Mouse (Mus musculus): ENCODE data around the gene Gm20517. TPM values are rescaled to one million over a fixed set of nuclear protein-coding genes. Genes with fewer than 3 reads are reported as not detected.

Gene Gm20517
- polyA plus RNA-seq, 1 experiment from 2014 or later, result 2.5 TPM

DNA sequence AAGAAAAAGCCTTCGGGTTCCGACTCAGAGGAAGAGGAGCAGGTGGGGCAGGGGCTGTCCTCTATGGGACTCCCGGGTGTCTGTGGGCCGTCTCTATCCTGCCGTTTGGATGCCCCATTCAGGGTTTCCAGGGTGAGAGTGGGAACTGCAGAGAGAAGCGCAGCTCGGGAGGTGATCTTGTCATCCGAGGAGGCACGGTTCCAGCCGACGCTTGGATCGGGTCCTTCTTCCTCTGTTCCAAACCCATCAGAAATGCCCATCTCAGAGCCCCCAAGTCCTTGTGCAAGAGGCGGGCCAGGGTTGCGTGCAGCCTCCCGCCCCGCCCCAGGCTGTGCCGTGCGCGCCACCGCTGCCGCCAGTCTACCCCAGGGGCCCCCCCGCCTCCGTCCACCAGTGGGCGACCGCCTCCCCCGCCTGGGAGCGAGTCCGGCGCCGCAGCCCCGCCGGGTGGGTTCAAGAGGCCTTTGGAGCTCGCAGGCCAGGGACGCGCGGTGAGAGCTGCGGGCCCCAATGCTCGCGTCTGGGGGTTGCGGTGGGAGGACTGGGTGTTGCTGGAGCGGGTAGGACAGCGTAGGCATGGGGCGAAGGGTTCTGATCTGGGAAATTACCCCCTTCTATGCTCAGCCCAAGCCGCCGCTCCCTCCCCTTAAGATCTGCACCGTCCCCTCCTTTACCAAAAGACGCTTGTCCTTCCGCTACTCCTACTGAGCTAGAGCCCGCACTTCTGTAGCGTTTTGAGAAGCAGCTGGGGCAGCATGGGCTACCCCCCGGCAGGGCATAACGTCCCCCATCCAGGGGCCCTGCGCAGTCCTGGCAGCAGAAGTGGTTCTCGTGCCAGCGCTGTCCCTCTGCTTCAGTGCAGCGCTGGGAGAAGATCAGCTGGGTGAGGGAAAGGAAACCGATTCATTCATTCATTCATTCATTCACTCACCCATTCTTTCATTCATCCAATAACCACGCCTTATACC is 77.5 kb downstream of the Gm20517 start, which contains the start of gene Frs3:
Gene Frs3, plus strand, starts transcription at position 423 of the 968 bp plus-strand sequence.
- Histone ChIP-seq H3K4me2 (peak within 1 kb of the TSS; percentile 77), H3K4me3 (replicated peaks) (peak within 1 kb of the TSS; percentile 78), H3K27me3 (replicated peaks) (no peaks in the 10 kb centered on the region), H3K9me3 (replicated peaks) (no peaks in the 10 kb centered on the region), H3K27ac (replicated peaks) (peak within 1 kb of the TSS; percentile 91), H3K9ac (replicated peaks) (peak within 1 kb of the TSS; percentile 92), H3K36me3 (peaks cover 17% of the 10 kb centered on the region; the same call in 1 of the 2 replicates), H3K4me1 (peaks cover 42% of the 10 kb centered on the region)
- ATAC-seq (ENCODE audit: low FRiP score), result peak; percentile 80
- under 1% methylated on average over 57 of the region's 58 CpGs for WGBS

DNA sequence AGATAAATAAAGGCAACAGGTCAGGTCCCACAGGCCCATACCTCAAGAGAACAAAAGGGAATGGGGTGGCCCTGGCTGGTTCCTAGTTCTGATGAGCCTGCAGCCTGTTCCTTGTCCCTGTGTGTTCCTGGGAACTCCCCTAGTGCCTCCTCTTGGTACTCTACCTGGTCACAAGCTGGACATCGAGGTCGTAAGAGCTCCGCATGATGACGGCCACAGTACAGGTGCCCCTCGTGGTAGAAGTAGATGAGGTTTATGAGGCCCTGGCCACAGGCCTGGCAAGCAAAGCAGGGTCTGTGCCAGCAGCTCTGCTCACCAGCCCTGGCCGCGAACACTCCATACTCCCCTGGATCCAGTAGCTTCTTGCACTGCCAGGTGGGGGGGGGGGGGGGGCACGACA is 78.5 kb downstream of the Gm20517 start:
- no peak overlapping the region for H3K27ac ChIP-seq (replicated peaks)
- peak overlapping the region; percentile 77 for H3K4me2 ChIP-seq
- H3K4me1 ChIP-seq, result peaks cover 48% of the 10 kb centered on the region
- no peaks in the 10 kb centered on the region for H3K9me3 ChIP-seq (replicated peaks)
- no peak for ATAC-seq (ENCODE audit: low FRiP score)
- 76% methylated on average over 8 of the region's 8 CpGs for WGBS
- H3K27me3 ChIP-seq (replicated peaks), result no peaks in the 10 kb centered on the region
- 0 out of 2 replicates have a peak, but pooled peaks cover 7% of the 10 kb centered on the region for H3K36me3 ChIP-seq
- H3K4me3 ChIP-seq (replicated peaks), result peak overlapping the region; percentile 78
- H3K9ac ChIP-seq (replicated peaks), result peak overlapping the region; percentile 92; the same call in 1 of the 2 replicates

DNA sequence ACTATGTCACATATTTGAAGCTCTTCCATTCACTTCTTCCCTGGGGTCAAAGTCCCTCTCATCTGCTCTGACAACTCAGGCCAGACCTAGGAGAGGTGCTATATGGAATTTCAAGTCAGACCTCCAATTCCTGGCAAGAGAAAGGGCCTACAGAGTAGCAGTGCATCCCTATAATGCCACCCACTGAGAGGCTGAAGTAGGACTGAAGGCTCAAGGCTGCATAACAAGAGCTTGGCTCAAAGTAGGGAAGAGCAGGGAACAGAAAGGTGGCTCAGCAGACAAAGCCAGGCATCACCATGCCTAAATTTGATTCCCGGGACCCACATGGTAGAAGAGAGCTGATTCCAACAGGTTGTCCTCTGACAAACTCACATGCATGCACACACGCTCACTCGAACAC is 80.3 kb downstream of the Gm20517 start:
- no peaks in the 10 kb centered on the region for H3K27me3 ChIP-seq (replicated peaks)
- no peak overlapping the region for H3K4me3 ChIP-seq (replicated peaks)
- 93% methylated on average over 3 of the region's 3 CpGs for WGBS
- no peak overlapping the region for H3K4me2 ChIP-seq
- H3K9me3 ChIP-seq (replicated peaks), result no peaks in the 10 kb centered on the region
- peaks cover 45% of the 10 kb centered on the region for H3K4me1 ChIP-seq
- H3K36me3 ChIP-seq, result no peaks in the 10 kb centered on the region
- H3K9ac ChIP-seq (replicated peaks), result no peak overlapping the region
- H3K27ac ChIP-seq (replicated peaks), result no peak overlapping the region
- no peak for ATAC-seq (ENCODE audit: low FRiP score)

DNA sequence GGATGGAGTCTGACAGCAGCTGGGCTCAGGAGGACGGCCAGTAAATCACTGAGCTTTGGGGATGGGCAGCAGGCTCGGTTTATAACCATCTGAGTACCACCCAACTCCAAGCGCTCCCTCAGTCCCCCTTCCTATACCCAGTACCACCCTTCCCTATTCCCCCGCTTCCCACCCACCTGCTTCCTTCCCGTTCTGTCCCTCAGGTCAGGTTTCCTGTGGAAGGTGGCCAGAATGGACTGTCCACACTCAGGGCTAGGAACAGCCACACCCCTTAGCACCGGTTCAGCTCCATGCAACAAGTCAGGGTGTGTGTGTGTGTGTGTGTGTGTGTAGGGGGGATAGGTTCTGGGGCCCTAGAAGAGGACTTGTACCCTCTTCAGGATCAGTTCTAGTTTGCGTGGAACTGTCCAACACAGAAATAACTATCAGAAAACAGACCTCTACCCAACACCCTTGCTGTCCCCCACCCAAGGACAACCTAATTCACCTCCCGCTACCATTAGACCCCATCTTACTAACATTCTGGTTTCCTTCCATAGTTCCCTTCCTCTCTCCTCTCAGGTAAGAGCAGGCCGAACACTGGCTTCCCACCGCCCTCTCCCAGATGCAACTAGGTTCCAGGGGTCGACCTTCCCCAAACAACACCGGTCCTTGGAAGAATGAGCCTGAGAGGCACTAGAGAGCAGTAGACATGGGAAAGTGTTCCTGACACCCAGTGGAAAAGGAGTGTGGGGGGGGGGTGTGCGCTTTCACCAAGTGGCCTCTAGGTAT is 82.5 kb downstream of the Gm20517 start:
- Histone ChIP-seq H3K9ac (replicated peaks) (peak overlapping the region; percentile 88), H3K4me2 (peak overlapping the region; percentile 87), H3K4me3 (replicated peaks) (peak overlapping the region; percentile 77), H3K36me3 (peaks cover 12% of the 10 kb centered on the region; the same call in 1 of the 2 replicates), H3K27ac (replicated peaks) (peak overlapping the region; percentile 88), H3K27me3 (replicated peaks) (no peaks in the 10 kb centered on the region), H3K4me1 (peaks cover 37% of the 10 kb centered on the region), H3K9me3 (replicated peaks) (no peaks in the 10 kb centered on the region)
- ATAC-seq (ENCODE audit: low FRiP score), result no peak; the same call in 1 of the 2 replicates
- 25% methylated on average over 13 of the region's 13 CpGs for WGBS

DNA sequence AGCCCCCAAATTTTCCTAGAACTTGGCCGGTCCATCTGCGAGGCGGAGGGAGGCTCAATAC is 82.9 kb downstream of the Gm20517 start, which contains the start of gene Gm21981:
Gene Gm21981, minus strand, starts transcription at position 14 of the 61 bp plus-strand sequence.
- H3K27ac ChIP-seq (replicated peaks), result peak within 1 kb of the TSS; percentile 88
- WGBS, result 0% methylated on average over 3 of the region's 3 CpGs
- H3K27me3 ChIP-seq (replicated peaks), result no peaks in the 10 kb centered on the region
- peaks cover 34% of the 10 kb centered on the region for H3K4me1 ChIP-seq
- peak within 1 kb of the TSS; percentile 77 for H3K4me3 ChIP-seq (replicated peaks)
- H3K9ac ChIP-seq (replicated peaks), result peak within 1 kb of the TSS; percentile 88
- no peaks in the 10 kb centered on the region for H3K9me3 ChIP-seq (replicated peaks)
- peaks cover 12% of the 10 kb centered on the region; the same call in 1 of the 2 replicates for H3K36me3 ChIP-seq
- peak within 1 kb of the TSS; percentile 87 for H3K4me2 ChIP-seq
- ATAC-seq (ENCODE audit: low FRiP score), result no peak

- peak; percentile 94 for ATAC-seq (ENCODE audit: low FRiP score)
- no peaks in the 10 kb centered on the region for H3K9me3 ChIP-seq (replicated peaks)
Observed at GRCm38 (mm10) chr17:47694503-47695336, 83.3 kb downstream of the Gm20517 start, which contains the start of gene Prickle4. Prickle4 (minus strand) TSS chr17:47694736.

GRCm38 (mm10) chr17:47695337-47695710 is 83.9 kb downstream of the Gm20517 start:
- H3K9ac ChIP-seq (replicated peaks), result peak overlapping the region; percentile 88
- H3K4me1 ChIP-seq, result peaks cover 27% of the 10 kb centered on the region
- H3K27ac ChIP-seq (replicated peaks), result peak overlapping the region; percentile 88
- no peaks in the 10 kb centered on the region for H3K9me3 ChIP-seq (replicated peaks)
- peak overlapping the region; percentile 77 for H3K4me3 ChIP-seq (replicated peaks)
- ATAC-seq (ENCODE audit: low FRiP score), result no peak; the same call in 1 of the 2 replicates
- WGBS, result under 1% methylated on average over 17 of the region's 23 CpGs
- peak overlapping the region; percentile 87 for H3K4me2 ChIP-seq
- no peaks in the 10 kb centered on the region for H3K27me3 ChIP-seq (replicated peaks)
- H3K36me3 ChIP-seq, result peaks cover 12% of the 10 kb centered on the region; the same call in 1 of the 2 replicates

More at GRCm38 (mm10) chr17:47694503-47695336, 83.3 kb downstream of the Gm20517 start, which contains the start of gene Prickle4:
- Histone ChIP-seq H3K4me2 (peak within 1 kb of the TSS; percentile 87), H3K27me3 (replicated peaks) (no peaks in the 10 kb centered on the region), H3K4me3 (replicated peaks) (peak within 1 kb of the TSS; percentile 77), H3K36me3 (peaks cover 12% of the 10 kb centered on the region; the same call in 1 of the 2 replicates), H3K4me1 (peaks cover 30% of the 10 kb centered on the region), H3K27ac (replicated peaks) (peak within 1 kb of the TSS; percentile 88), H3K9ac (replicated peaks) (peak within 1 kb of the TSS; percentile 88)
- WGBS, result under 1% methylated on average over 80 of the region's 82 CpGs

DNA sequence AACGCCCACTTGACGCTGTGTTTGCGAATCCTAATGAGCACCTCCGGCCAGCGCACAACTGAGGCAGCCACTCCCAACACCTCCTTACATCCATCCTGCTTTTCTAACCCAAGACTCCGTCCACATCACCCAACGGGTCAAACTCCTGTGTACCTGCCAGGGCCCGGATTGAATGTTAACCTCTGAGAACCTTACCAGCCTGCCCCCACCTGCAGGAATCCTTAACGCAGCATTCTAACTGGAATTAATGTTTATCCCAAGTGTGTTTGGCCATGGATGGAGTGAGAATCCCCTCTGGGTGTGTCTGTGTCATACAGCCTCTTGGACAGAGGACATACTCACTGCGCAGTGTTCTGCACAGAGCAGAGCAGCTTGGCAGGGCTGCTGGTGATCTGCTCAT is 86.8 kb downstream of the Gm20517 start:
- no peak overlapping the region for H3K4me3 ChIP-seq (replicated peaks)
- 0 out of 2 replicates have a peak, but pooled peaks cover 7% of the 10 kb centered on the region for H3K27me3 ChIP-seq (replicated peaks)
- no peaks in the 10 kb centered on the region for H3K9me3 ChIP-seq (replicated peaks)
- H3K4me1 ChIP-seq, result peaks cover 22% of the 10 kb centered on the region
- no peak overlapping the region for H3K4me2 ChIP-seq
- peaks cover 37% of the 10 kb centered on the region for H3K36me3 ChIP-seq
- WGBS, result 92% methylated on average over 10 of the region's 10 CpGs
- no peak overlapping the region for H3K27ac ChIP-seq (replicated peaks)
- ATAC-seq (ENCODE audit: low FRiP score), result no peak
- no peak overlapping the region for H3K9ac ChIP-seq (replicated peaks)

DNA sequence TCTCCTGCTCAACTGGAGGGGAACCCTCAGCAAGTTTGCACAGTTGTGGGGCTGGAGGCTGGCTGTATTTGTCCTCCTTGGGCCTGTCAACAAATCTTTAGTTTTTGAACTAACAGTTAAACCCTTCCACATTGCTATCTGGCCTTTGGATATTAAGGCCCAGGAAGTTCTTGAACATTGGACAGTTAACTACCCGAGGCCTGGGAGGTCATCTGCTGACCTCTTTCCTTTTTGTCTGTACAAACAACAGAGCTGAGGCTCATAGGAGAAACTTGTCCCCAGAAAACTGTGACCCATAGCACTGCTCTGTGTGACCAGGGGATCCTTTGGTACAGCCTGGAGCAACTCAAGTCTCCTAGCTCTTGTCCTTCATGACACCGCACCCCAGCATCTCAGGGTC is 87.7 kb downstream of the Gm20517 start:
- Histone ChIP-seq H3K9ac (replicated peaks) (no peak overlapping the region), H3K36me3 (peaks cover 42% of the 10 kb centered on the region), H3K27ac (replicated peaks) (no peak overlapping the region), H3K4me3 (replicated peaks) (no peak overlapping the region), H3K27me3 (replicated peaks) (0 out of 2 replicates have a peak, but pooled peaks cover 7% of the 10 kb centered on the region), H3K4me1 (peaks cover 13% of the 10 kb centered on the region), H3K4me2 (no peak overlapping the region), H3K9me3 (replicated peaks) (no peaks in the 10 kb centered on the region)
- WGBS, result 84% methylated on average over 2 of the region's 2 CpGs
- no peak for ATAC-seq (ENCODE audit: low FRiP score)

- Histone ChIP-seq H3K27ac (replicated peaks) (no peak overlapping the region), H3K4me3 (replicated peaks) (no peak overlapping the region), H3K9ac (replicated peaks) (no peak overlapping the region), H3K36me3 (peaks cover 50% of the 10 kb centered on the region), H3K4me2 (no peak overlapping the region), H3K27me3 (replicated peaks) (0 out of 2 replicates have a peak, but pooled peaks cover 7% of the 10 kb centered on the region), H3K9me3 (replicated peaks) (no peaks in the 10 kb centered on the region), H3K4me1 (peaks cover 3% of the 10 kb centered on the region; the same call in 1 of the 2 replicates)
- no peak for ATAC-seq (ENCODE audit: low FRiP score)
- WGBS, result 75% methylated on average over 9 of the region's 9 CpGs
Observed at GRCm38 (mm10) chr17:47701793-47702192, 90.4 kb downstream of the Gm20517 start.

Data from neural tube, embryonic 15.5 days (tissue).